Mouse (Mus musculus): ENCODE results near the gene Olfr218.
"Not testable (repeated sequence)": the region's sequence is repeated elsewhere in the genome, so short reads cannot be mapped to it uniquely, and the experiment has no call there.

The Olfr218 gene

DNA sequence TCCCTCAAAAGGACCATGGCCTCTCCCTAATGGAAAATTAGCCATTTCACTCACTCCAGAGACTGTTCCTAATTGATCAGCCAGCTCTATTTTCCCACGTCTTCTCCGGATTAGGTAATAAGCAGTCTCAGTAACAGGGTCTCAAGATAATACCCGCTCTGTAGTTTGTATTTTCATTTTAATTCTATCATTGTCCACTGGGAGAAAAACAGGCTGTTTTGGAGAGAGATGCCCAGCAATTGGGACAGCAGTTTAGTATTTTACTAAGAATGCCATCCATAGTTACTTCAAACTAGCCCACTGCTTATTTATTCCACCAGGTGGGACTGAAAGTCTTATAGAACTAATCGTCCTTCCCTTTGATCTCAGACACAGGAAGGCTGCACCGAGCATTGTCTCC lies at the start of gene Olfr218:
Gene Olfr218, plus strand, starts transcription at position 301 of the 400 bp plus-strand sequence.
- DNase-seq (ENCODE audit: low spot score in 2 of 2): no peak

DNA sequence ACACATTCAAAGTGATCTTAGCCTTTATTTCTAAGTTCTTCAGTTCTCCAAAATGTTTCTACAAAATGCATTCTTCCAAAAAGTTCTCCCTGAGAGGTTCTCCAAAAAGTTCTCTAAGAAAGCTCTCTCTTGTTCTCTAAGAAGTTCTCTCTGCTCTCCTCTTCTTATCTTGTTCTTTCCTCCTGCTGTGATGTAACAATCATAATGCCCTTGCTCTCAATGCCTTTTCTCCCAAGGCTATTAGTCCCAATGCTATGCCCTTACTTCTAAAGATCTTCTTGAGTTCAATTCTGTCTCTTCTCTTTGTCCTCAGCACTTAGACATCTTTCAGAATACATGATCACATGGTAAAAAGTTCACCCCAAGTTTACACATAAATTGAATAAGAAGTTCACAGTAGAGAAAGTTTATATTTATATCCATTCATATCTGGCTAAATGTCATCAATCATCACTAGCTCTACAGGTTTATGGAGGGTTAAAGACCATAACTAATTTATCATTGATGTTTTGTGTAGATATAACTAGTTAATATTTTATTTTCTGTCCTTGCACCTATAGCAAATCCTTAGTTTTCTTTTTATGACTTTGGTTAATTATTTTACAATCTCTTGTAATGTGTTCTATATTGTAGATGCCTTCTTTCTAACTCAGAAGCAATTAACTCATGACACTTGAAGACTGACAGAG lies 23.3 kb upstream of the Olfr218 start:
- DNase-seq (ENCODE audit: low spot score in 2 of 2): no peak

DNA sequence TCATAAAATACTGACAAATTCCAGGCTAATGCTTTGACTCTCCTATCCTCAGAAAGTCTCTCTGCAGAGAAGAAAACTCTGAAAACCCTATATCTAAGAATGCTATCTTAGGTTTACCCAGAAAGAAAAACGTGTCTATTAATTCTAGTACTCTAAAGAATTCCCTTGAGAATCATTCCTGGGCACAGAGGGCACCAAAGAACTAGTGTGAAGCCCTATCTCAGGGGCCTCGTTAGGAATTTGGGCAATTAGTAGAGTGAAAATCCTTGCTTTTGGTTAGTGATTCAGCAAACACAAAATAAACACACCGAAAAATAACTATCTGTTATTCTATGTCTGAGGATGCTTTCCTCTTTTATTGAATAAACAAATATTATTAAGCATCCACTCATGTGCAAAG lies 7.1 kb upstream of the Olfr218 start, which contains the start of gene Olfr1406:
Gene Olfr1406, minus strand, starts transcription at position 101 of the 400 bp plus-strand sequence.
- DNase-seq (ENCODE audit: low spot score in 2 of 2): no peak

DNA sequence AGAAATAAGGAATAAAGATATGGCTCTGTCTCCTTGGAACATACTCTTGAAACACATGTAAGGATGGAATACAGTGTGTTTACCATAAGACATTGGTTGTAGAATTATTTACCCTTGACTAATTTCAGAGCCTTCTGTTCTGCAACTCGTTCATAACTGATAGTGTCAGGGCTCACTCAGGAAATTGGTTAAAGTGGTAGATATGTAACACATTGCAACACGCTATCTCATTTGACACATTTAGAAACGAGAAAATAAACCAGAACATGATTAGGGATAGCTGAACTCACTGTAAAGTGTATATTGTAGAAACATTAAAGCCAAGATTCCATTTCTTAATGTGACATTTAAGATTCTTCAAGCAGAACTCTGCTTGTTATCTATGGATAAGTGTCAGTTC lies 5.5 kb upstream of the Olfr218 start:
- DNase-seq (ENCODE audit: low spot score in 2 of 2): no peak

DNA sequence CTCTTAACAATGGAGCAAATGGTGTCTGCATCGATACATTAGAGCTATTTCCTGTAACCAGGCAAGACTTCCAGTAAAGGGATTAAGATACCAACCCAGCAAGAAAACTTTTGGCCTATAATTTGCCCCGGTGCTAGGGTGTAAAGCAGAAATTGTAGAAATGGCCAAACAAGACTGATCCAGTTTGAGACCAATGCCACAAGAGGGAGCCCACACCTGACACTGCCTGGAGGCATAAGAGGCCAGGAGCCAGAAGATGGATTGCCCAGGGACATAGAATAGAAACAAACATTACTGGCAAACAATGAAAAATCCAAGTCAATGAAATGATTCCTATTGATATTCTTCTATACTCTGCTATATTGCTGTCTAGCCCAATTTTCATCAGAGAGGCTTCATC lies 1.2 kb upstream of the Olfr218 start:
- no peak for DNase-seq (ENCODE audit: low spot score in 2 of 2)

DNA sequence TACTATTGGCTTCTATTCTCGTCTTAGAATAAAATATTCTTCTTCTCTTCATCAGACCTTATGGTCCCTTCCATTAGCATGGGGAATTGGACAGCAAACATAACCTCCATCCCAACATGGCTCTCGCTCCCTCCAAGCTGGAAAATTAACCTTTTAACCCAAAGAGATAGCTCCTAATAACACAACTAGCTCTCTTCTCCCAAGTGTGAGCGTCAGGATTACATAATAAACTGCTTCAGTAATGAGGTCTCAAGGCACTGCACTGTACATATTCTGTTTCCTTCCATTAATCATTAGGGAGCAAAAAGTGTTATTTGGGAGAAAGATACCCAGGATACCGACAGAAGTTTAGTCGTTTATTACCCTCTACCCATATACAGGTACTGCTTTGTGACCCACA lies 14.5 kb downstream of the Olfr218 start, which contains the start of gene Olfr1404:
Gene Olfr1404, plus strand, starts transcription at position 301 of the 400 bp plus-strand sequence.
- DNase-seq (ENCODE audit: low spot score in 2 of 2): no peak

DNA sequence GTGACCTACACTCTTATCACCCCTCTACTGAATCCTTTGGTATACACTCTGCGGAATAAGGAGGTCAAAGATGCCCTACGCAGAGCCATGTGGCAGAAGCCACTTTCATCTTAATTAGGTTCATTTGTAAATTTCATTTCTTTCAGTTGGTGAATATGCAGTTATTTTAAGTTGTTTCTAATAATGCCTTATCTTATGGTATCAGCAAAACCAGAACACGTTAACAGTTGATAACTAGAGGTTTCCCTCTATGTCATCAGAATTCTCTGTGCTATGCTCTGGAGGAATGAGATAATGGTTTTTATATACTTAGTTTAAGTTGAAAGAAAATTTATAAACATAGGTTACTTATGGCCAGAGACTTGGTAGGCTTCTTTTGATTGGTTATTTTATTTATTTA lies 18.9 kb downstream of the Olfr218 start:
- DNase-seq (ENCODE audit: low spot score in 2 of 2): no peak

DNA sequence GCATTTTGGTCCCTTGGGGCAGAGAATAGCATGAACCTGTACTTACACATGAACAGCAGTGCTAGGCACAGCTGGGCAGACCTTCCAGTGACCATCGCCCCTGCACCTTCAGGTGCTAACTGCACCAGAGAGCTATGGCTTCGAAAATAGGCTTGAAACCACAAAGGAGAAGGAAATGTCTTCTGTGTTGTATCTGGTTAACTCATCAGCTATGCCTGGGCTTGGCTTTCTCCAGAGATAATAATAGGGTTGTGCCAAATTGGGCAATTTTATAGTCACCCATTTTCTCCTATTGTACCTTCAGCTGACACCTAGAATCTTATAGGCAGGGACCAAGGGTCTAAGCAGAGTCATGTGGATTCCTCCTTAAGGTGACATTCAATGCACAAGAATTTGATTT lies 29.5 kb downstream of the Olfr218 start, which contains the start of gene Fcer1a:
Gene Fcer1a, minus strand, starts transcription at position 134 of the 400 bp plus-strand sequence.
- DNase-seq (ENCODE audit: low spot score in 2 of 2): no peak

DNA sequence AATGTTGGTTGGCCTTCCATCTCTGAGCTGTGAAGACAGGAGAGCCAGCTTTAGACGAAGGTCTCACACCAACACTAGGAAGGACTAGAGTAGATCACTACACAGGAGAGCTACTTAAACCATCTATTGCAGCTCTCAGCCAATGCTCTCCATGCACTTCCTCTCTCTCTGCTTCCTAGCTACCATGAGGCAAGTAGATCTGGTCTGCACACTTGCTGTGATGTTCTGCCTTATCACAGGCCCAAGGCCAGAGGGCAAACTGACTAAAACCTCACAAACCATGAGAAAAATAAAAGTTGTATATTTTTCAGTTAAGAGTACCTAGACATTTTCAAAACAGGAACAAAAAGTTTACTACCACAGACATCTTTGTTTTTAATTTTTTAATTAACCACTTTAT lies 39.4 kb downstream of the Olfr218 start:
- not testable (repeated sequence) for DNase-seq (ENCODE audit: low spot score in 2 of 2)

DNA sequence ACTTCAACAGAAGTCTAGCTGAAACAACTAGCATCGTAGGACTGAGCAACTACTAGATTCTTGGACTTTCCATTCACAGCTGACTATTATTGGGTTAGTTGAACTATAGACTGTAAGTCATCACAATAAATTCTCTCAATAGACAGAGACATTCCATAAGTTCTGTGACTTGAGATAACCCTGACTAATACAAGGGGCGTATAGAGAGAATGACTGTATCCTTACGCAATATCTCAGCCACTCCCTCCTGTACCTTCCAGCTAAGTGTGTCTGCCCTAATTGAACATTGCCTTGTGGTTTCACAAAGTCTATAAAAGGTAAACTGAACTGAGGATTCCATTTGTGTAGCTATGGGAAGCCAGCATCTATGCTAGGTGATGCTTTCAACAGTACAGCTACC lies 52.3 kb downstream of the Olfr218 start:
- no peak for DNase-seq (ENCODE audit: low spot score in 2 of 2)

Data from cerebellum, postnatal 4 days (tissue).